Mouse (Mus musculus) kidney, adult 2 months (tissue): ENCODE measurements around the gene Eml3.

ENCODE experiments used
- CTCF ChIP-seq: fragments of 200-500 bp; conservative IDR thresholded peaks from 2 replicates; pipeline ENCODE4 v1.5.1; 2011; ENCODE audit warnings: low read depth, mild to moderate bottlenecking, control low read depth, low read length, moderate library complexity, mixed read lengths; ENCODE audit not compliant: insufficient read depth, insufficient read length
- POLR2A ChIP-seq: fragments of 200-500 bp; IDR thresholded peaks from one replicate; pipeline ENCODE4 v1.6.1; 2011; ENCODE audit warnings: low read depth, low read length, control low read depth

DNA sequence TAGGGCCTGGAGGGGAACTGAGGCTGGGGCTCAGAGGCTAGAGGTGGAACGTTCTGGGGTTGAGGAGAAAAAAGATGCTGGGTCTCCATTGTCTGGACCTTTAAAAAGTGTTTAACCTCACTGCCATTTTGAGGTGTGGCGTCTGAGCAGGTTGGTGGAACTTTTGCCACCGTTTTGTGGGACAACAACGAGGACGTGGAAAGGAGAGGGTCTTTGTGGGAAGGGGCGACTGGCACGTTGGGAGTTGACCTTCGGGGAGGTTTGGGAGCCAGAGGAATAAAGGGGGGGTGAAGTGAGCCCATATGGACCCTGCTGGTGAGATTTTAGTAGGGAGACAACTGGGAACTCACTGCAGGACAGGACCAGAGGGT lies 38.0 kb downstream of the Eml3 start:
- TF ChIP-seq CTCF (no peak), POLR2A (no peak)
